ENCODE assay signal across 8 mouse cellular contexts in genomic region chr10:68442713-68443112, GRCm38 (mm10).
DNase-seq lines count a peak whose midpoint lies in the region; ATAC-seq and TF ChIP-seq lines count a peak whose summit lies in the region.
"Had no signal": no experiment of that assay in that cellular context is flagged by ENCODE, and none has a peak within 500 bp of the region (broad histone marks: within the 10 kb centered on the region; RNA-seq: fewer than 3 reads in every experiment).

No protein-coding gene starts in this region.

- H3K9ac ChIP-seq in heart, embryonic 14.5 days (ENCODE audit: low read length), result no peak overlapping the region
- H3K9ac ChIP-seq in heart, embryonic 11.5 days (ENCODE audit: low read depth, low read length), result no peak overlapping the region
- H3K9ac ChIP-seq in stomach, postnatal 0 days (ENCODE audit: low read length), result no peak overlapping the region

- no peaks in the 10 kb centered on the region for H3K27me3 ChIP-seq in heart, embryonic 14.5 days (ENCODE audit: control insufficient read depth, insufficient read depth, low read length)
- H3K27me3 ChIP-seq in heart, embryonic 11.5 days (ENCODE audit: control insufficient read depth, insufficient read depth, low read length), result no peaks in the 10 kb centered on the region
- H3K27me3 ChIP-seq in stomach, postnatal 0 days (ENCODE audit: control insufficient read depth, insufficient read depth, low read length), result no peaks in the 10 kb centered on the region

- H3K36me3 ChIP-seq in heart, embryonic 14.5 days (ENCODE audit: control insufficient read depth, insufficient read depth, low read length), result no peaks in the 10 kb centered on the region
- H3K36me3 ChIP-seq in heart, embryonic 11.5 days (ENCODE audit: control insufficient read depth, insufficient read depth, low read length), result no peaks in the 10 kb centered on the region
- no peaks in the 10 kb centered on the region for H3K36me3 ChIP-seq in stomach, postnatal 0 days (ENCODE audit: control insufficient read depth, insufficient read depth, low read length)

- no peaks in the 10 kb centered on the region for H3K9me3 ChIP-seq in heart, embryonic 14.5 days (ENCODE audit: control insufficient read depth, low read length)
- no peaks in the 10 kb centered on the region for H3K9me3 ChIP-seq in heart, embryonic 11.5 days (replicated peaks; ENCODE audit: control insufficient read depth, low read length)
- no peaks in the 10 kb centered on the region for H3K9me3 ChIP-seq in stomach, postnatal 0 days (ENCODE audit: control insufficient read depth, low read length)

- H3K4me3 ChIP-seq in heart, embryonic 14.5 days (ENCODE audit: control insufficient read depth in 1 of 2, insufficient read depth in 1 of 2, low read depth in 1 of 2, low read length in 2 of 2), result no peak overlapping the region
- no peak overlapping the region for H3K4me3 ChIP-seq in heart, embryonic 11.5 days (ENCODE audit: low read depth, low read length)
- no peak overlapping the region for H3K4me3 ChIP-seq in stomach, postnatal 0 days (ENCODE audit: low read depth, low read length)

- 0 out of 2 replicates have a peak overlapping the region, but pooled peaks have one; percentile 3 for H3K4me2 ChIP-seq in heart, embryonic 14.5 days (ENCODE audit: low read length)
- H3K4me2 ChIP-seq in heart, embryonic 11.5 days, result no peak overlapping the region; the same call in 1 of the 2 replicates
- no peak overlapping the region for H3K4me2 ChIP-seq in stomach, postnatal 0 days (replicated peaks; ENCODE audit: low read depth)

- H3K4me1 ChIP-seq in heart, embryonic 14.5 days (ENCODE audit: control insufficient read depth in 2 of 2, insufficient read depth in 2 of 2, low read length in 2 of 2), result peaks cover 3 to 21% of the 10 kb centered on the region in 2 experiments
- peaks cover 12% of the 10 kb centered on the region for H3K4me1 ChIP-seq in heart, embryonic 11.5 days (ENCODE audit: control insufficient read depth, insufficient read depth, low read length)
- peaks cover 6% of the 10 kb centered on the region; the same call in 1 of the 2 replicates for H3K4me1 ChIP-seq in stomach, postnatal 0 days (replicated peaks; ENCODE audit: control insufficient read depth, insufficient read depth)

- peak; percentile 36 to 61 for DNase-seq in spleen, postnatal 36 days (ENCODE audit: low spot score in 2 of 2)
- no peak for DNase-seq in spleen, postnatal 10 days (ENCODE audit: low spot score in 2 of 2)
- DNase-seq in stomach, postnatal 0 days (ENCODE audit: low spot score), result no peak
- no peak for DNase-seq in MN1 (ENCODE audit: low spot score)
- DNase-seq: right cerebral cortex, adult 18-20 months had no signal

- no peak for ATAC-seq in heart, embryonic 14.5 days (ENCODE audit: insufficient number of reproducible peaks, insufficient read depth, low FRiP score, low read depth)
- ATAC-seq in heart, embryonic 11.5 days (replicated peaks; ENCODE audit: insufficient number of reproducible peaks, low FRiP score, low TSS enrichment), result no peak
- ATAC-seq in hematopoietic stem cell, adult 5-6 weeks (replicated peaks in 1 of 2; ENCODE audit: insufficient read depth in 1 of 2, low FRiP score in 2 of 2, low TSS enrichment in 1 of 2, low read depth in 1 of 2, poor library complexity in 2 of 2, severe bottlenecking in 2 of 2), result peak; percentile 77 to 79
- no peak for ATAC-seq in stomach, postnatal 0 days (ENCODE audit: low FRiP score, low TSS enrichment)

- no peak overlapping the region for H3K27ac ChIP-seq in heart, embryonic 14.5 days (replicated peaks in 1 of 2; ENCODE audit: control insufficient read depth in 1 of 2, insufficient read depth in 1 of 2, low read depth in 2 of 2, low read length in 2 of 2)
- H3K27ac ChIP-seq in heart, embryonic 11.5 days (ENCODE audit: low read depth, low read length), result no peak overlapping the region
- H3K27ac ChIP-seq in stomach, postnatal 0 days (replicated peaks), result no peak overlapping the region

- TF ChIP-seq CTCF in stomach, postnatal 0 days (IDR thresholded peaks at IDR 0.05; ENCODE audit: low read depth), result peak; percentile 11; the same call in 1 of the 2 replicates

- WGBS in heart, embryonic 14.5 days, result 40% methylated on average over 3 of the region's 3 CpGs
- WGBS in heart, embryonic 11.5 days (ENCODE audit: insufficient replicate concordance), result 33% methylated on average over 3 of the region's 3 CpGs
- 28% methylated on average over 3 of the region's 3 CpGs for WGBS in stomach, postnatal 0 days

- no peak for TF ChIP-seq EP300 in stomach, postnatal 0 days (optimal IDR thresholded peaks at IDR 0.05)

Comparison
In these comparisons a context has a peak if more than half of its experiments do, and no peak if none do; other contexts are left out.
1. DNase-seq: peak in spleen, postnatal 36 days (2 of 2); none in spleen, postnatal 10 days (0 of 2), stomach, postnatal 0 days (single experiment) and MN1 (single experiment).
2. ATAC-seq: peak in hematopoietic stem cell, adult 5-6 weeks (2 of 2); none in heart, embryonic 14.5 days (single experiment), heart, embryonic 11.5 days (single experiment) and stomach, postnatal 0 days (single experiment).